Mouse (Mus musculus) spleen, postnatal 10 days (tissue): ENCODE data around the gene Vps4a.
A peak's percentile ranks its signal among the peaks of the same experiment; 100 is the strongest.

ENCODE experiments used
- DNase-seq, 2 experiments: peaks; one replicate each; pipeline ENCODE4 v3.0.0; 2021 to 2022; ENCODE audit warnings: low spot score in 2 of 2

Gene Vps4a

DNA sequence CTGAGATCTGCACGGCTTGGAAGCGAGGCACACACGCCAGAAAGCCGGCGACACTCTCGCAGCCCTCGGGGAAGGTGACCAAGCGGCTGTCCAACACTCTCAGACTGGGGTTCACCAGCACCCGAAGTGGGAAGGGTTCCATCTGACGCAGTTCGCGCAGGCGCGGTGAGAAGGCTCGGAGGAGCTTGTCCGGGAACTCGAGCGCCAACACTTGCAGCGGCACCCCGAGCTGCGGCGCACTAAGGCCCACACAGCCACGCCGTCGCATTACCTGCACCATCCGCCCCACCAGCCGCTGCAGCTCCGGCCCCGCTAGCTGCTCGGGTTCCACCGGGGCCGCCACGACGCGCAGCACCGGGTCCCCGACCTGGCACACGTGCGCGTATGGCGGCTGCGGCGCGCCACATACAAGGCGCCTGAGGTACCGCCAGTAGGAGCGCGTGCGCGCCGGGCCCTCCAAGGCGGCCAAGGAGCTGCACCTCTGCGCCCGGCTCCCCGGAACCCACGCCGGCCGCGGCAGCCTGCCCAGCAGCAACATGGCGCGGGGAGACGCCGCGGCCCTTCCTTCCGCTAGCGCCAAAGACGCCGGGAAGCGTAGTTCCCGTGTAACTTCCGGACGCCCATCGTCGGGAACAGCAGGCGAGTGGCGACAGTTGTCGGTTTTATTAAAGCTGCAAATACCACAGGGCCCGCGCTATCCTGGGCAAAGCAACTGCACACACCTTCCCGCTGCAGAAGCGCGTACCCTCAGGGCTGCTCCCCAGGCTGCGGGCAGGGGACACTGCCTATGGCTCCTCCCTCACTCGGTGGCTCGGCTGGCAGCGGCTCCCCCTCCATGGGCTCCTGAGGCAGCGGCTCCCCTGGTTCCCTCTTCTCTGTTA, 17.3 kb downstream of the Vps4a start, which contains the start of gene Pdf:
Gene Pdf, minus strand, starts transcription at position 554 of the 881 bp plus-strand sequence.
- DNase-seq, result peak; percentile 65 to 77

DNA sequence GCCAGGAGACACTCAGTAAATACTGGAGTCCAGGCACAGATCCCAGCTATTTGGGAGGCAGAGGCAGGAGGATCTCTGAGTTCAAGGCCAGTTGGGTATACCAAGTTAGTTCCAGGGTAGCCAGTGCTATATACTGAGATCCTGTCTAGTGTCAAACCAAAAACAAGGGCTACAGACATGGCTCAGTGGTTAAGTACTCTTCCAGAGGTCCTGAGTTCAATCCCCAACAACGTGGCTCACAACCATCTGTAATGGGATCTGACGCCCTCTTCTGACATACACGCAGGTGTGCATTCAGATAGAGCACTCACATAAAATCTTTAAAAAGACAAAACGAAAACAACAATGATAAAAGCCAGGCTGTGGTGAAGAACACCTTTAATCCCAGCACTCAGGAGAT, 18.5 kb downstream of the Vps4a start:
- DNase-seq, result no peak

DNA sequence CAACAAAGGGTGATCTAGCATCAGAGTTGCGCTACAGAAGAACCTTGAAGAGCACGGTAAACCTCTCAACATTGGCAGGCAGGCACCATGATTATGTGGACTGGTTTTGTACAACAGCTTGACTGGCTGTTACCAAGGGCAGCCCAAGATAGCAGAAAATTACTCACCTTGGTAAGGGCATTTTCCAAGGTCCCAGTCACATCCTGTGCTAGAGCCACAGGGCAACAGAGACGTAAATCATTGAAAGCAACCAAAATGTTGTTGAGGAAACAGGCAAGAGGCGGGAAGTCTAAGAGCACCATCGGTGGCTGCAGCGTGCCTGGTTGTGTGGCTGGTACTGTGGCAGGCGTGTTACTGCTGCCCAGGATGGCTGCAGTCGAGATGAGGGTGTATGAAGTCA, 21.0 kb downstream of the Vps4a start:
- no peak for DNase-seq

DNA sequence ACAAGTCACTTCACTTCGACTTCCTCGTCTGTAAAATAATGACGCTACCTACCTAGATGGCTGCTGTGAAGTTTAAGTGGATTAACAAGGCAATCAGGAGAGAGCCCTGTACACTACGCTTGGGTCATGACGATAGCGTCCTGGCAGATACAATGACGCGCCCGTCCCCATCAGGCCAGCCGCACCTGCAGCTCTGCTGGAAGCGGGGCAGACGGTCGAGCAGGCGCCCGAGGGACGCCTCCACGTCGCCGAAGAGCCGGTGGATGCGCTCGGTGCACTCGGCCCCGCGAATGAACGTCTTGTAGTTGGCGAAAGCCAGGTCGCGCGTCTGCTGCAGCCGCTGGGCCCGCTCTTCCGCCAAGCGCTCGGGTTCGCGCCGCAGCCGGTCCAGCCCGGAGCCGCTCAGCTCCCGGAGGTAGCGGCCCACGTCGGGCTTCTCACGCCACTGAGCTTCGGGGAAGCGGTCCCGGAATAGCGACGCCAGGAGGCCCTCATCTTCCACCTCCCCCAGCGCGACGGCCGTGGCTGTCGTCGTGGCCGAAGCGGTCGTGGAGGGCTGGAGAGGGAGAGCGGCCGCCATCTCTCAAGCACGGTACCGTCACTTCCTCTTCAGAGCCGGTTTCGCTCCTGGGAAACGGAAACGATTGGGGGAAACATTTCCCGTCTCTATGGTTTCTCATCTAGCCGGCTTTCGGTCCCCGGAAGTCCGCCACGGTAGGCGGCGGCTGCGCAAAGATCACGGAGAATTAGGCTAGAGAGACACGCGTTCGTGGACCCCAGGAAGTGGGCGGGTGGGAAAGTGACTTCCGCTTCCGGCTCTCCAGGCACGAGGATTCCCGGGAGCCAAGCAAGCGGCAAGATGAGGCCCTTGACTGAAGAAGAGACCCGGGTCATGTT, 25.3 kb downstream of the Vps4a start, which contains the start of the genes Cog8 and Nip7:
Gene Cog8, minus strand, starts transcription at position 614 of the 897 bp plus-strand sequence.
Gene Nip7, plus strand, starts transcription at position 802 of the 897 bp plus-strand sequence.
- peak; percentile 79 to 93 for DNase-seq

DNA sequence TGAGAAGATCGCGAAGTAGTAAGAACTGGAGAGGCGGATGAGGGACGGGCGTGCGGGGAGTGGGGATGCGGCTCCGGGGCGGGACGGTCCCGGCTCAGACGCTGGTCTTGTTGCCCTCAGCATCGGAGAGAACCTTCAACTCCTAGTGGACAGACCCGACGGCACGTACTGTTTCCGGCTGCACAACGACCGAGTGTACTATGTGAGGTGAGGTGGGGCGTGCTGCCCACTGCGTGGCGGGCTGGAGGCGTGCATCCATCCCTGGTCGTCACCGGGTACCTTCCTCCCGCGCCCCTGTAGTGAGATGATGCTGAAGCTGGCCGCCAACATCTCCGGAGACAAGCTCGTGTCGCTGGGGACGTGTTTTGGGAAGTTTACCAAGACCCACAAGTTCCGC, 25.9 kb downstream of the Vps4a start:
- DNase-seq, result no peak

DNA sequence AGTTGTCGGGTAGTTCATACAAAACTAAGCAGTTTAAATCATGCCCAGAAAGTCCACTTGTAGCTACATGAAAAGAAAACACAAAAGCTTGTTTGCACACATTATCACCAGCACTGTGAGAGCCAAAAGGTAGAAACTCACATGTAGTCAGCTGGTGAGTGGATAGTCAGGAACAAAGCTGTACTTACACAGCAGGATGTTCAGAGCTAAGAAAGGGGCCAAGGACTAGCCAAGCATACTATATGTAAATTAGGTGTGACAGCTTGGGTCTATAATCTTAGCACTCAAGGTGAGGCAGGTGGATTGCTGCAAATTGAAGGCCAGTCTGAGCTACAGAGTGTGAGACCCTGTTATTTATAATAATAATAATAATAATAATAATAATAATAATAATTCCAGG, 31.6 kb downstream of the Vps4a start:
- DNase-seq, result no peak

DNA sequence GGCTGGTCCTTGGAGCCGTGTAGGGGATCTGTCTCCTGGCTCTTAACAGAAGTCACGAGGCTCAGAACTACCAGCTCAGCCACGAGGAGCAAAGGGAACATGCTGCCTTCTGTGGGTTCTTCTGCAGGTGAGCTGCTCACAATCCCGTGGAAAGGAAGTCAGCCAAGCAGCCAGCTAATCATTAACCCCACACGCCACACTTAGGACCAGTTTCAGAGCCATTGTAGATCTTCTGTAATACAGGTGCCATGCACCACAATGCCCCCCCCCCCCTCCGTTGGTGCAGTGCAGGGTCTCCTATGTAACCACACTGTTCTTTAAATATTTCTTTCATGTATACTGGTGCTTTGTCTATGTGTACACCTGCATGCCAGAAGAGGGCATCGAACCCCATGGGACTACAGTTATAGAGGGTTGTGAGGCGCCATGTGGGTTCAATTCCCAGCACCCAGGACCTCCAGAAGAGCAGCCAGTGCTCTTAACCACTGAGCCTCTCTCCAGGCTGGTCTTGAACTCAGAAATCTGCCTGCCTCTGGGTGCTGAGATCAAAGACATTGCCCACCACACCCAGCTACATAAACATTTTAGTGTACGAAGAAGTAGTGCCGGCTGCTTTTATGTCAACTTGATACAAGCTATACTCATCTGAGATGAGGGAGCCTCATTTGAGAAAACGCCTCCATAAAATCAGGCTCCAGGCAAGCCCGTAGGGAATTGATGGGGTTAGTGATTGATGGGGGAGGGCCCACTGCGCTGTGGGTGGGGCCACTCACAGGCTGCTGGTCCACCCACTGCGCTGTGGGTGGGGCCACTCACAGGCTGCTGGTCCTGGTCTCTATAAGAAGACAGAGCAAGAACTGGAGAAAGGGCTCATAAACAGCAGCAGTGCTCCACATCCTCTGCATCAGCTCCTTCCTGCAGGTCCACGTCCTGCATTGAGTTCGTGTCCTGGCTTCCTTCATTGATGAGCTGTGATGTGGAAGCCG, 34.8 kb downstream of the Vps4a start, which contains the start of gene Tmed6:
Gene Tmed6, minus strand, starts transcription at position 134 of the 986 bp plus-strand sequence.
- DNase-seq, result peak in 1 of 2 experiments; percentile 69

DNA sequence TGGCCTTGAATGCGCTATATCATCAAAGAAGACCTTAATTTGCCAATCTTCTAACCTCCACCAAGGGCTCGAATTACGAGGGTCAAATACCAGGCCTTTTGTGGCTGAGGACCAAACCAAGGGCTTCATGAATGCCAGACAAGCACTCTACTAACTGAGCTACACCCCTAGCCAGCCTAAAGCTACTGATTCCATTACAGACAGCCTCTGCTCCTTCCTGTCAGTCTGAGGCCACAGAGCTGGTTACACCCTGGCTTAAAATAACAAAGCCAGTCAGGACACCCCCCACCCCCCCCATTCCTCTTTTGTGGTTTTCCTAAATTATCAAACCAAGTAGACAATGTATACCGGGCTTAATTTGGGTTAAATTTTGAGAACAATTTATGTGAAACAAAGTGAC, 42.7 kb downstream of the Vps4a start:
- DNase-seq, result no peak

DNA sequence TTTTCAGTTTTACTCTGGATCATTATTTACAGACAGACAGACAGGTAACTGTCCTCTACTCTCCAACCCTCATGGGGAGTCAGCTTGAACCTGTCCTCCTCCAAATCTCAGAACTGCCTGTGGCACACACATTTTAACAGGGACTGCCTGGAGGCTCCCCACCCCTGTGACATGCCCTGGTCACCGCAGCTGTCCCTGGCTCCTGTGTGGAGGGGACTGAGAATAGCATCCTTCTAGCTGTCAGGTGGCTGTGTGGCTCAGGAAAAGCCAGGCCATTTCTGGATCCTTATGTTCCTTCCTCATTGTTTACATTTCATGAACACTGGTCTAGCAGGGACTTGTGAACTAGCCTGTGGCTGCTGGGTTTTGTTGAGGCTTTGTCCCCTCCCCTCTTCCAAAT, 43.1 kb downstream of the Vps4a start:
- no peak for DNase-seq

DNA sequence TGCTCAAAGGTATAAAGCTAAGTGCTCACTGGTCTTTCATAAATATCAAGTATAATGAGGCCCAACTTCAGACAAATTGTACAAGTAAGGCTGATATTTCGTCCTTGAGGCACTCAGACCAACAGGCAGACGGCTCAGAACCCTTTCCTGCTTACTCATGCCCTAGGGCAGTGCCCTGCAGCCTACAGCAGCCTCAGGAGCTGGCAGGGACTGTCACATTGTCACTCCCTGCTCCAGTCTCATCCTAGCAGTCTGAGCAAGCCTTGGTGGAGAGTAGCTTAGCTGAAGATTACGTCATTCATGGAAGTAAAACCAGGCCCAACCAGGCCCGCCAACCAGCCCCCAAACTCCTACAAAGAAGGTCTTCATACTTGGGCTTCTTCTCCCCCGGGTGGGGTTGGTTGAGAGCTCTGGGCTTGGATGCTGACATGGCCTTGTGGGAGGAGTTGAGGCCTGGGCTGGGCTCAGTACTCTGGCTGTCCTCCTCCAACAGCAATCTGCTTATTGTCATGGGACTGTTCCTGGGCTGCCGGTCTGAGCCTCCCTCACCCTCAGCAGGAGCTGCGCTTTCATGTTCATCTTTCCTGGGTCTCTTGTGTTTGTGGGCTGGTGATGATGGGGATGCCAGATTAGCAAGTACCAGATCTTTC, 45.3 kb downstream of the Vps4a start:
- DNase-seq, result no peak

DNA sequence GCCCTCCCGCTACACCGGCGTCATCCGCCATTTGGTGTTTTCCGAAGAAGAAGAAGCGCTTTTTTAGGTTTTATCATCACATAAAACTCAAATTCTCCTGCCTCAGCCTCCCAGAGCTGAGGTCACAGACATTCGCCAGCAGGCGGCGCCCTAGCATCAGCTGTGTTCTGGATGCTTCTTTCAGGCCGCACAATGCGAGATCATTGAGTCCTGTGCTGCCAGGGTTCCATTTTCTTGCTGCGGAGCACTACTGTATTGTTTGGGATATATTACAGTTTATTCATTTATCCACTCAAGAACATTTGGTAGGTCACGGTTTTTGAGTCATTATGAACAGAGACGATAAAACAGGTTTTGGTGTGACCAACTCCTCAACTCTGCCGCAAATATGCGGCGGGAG, 54.3 kb downstream of the Vps4a start:
- peak in 1 of 2 experiments; percentile 61 for DNase-seq

DNA sequence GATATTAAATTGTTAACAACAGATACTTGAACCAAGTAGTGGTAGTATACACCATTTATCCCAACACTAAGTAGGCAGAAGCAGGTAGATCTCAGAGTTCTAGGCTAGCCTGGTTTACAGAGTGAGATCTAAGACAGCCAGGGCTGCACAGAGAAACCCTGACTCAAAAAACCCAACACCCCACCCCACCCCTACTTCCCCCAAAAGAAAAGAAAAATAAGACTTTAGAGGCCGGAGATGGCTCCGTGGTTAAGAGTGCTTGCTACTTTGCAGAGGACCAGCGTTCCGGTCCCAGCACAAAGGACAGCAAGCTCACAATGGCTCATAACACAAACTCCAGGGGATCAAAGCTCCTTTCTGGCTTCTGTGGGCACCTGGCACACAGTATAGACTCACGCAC, 55.0 kb downstream of the Vps4a start:
- no peak for DNase-seq

DNA sequence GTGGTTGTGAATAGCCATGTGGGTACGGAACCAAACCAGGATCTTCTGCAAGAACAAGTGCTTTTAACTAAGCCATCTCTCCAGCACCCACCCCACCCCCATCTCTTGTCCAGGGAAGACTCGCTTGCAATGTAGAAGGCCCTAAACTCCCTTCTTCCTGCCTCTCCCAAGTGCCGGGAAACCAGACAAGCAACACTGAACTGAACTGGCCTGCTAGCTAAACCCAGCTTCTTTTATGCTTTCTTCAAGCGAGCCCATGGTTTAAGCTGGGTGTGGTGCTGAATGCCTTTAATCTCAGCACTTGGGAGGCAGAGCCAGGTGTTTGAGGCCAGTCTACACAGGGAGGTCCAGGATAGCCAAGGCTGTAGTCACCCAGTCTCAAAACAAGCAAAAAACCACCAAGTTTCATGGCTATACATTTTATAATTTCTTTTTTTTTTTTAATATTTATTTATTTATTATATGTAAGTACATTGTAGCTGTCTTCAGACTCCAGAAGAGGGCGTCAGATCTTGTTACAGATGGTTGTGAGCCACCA, 57.6 kb downstream of the Vps4a start:
- DNase-seq, result no peak

DNA sequence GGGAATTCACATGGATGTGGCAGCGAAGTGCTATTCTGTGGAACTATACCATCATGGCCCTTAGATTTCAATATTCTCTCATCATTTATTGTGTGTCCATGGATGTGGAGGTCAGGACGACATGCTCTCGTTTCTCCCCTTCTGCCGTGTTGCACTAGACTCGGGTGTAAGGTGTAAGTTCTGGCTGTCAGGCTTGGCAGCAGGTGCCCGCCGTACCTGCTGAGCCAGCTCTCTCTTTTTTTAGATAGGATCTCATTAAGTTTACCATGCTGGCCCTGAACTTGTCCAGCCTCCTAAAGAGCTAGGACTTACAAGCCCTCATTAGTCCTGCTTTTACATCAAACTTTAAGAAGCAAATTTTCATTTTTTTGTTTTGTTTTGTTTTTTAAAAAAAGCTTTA, 59.5 kb downstream of the Vps4a start:
- no peak for DNase-seq
